Mouse (Mus musculus) thymus, postnatal 25 days (tissue): Measurements from ENCODE around the gene Rasgrp3.
"Not testable (repeated sequence)": the region's sequence is repeated elsewhere in the genome, so short reads cannot be mapped to it uniquely, and the experiment has no call there.

ENCODE experiments used
- DNase-seq: peaks from one replicate; pipeline ENCODE4 v3.0.0; 2022

Rasgrp3 gene

GRCm38 (mm10) chr17:75435599-75435998 is at the start of gene Rasgrp3:
TSS of gene Rasgrp3 (plus strand) at chr17:75435896.
- no peak for DNase-seq

GRCm38 (mm10) chr17:75388402-75388801 is 47.3 kb upstream of the Rasgrp3 start:
- no peak for DNase-seq

GRCm38 (mm10) chr17:75390142-75390541 is 45.6 kb upstream of the Rasgrp3 start:
- DNase-seq = no peak

- DNase-seq = no peak
Measured at GRCm38 (mm10) chr17:75391429-75392192, 44.1 kb upstream of the Rasgrp3 start.

GRCm38 (mm10) chr17:75406405-75406804 is 29.3 kb upstream of the Rasgrp3 start:
- DNase-seq = no peak

GRCm38 (mm10) chr17:75416861-75417260 is 18.8 kb upstream of the Rasgrp3 start:
- DNase-seq = no peak

GRCm38 (mm10) chr17:75434152-75434551 is 1.5 kb upstream of the Rasgrp3 start:
- no peak for DNase-seq

GRCm38 (mm10) chr17:75434871-75435270 is 825 bp upstream of the Rasgrp3 start:
- DNase-seq = no peak

- DNase-seq = no peak
Measured at GRCm38 (mm10) chr17:75436095-75436494, 399 bp downstream of the Rasgrp3 start.

- DNase-seq = no peak
Measured at GRCm38 (mm10) chr17:75436819-75437218, 1.1 kb downstream of the Rasgrp3 start.

GRCm38 (mm10) chr17:75437239-75437750 is 1.6 kb downstream of the Rasgrp3 start:
- DNase-seq = no peak

GRCm38 (mm10) chr17:75438162-75438561 is 2.5 kb downstream of the Rasgrp3 start:
- no peak for DNase-seq

- DNase-seq = no peak
Measured at GRCm38 (mm10) chr17:75439062-75439461, 3.4 kb downstream of the Rasgrp3 start.

GRCm38 (mm10) chr17:75440619-75441018 is 4.9 kb downstream of the Rasgrp3 start:
- DNase-seq = no peak

GRCm38 (mm10) chr17:75441260-75441830 is 5.6 kb downstream of the Rasgrp3 start:
- DNase-seq = no peak

GRCm38 (mm10) chr17:75442352-75442751 is 6.7 kb downstream of the Rasgrp3 start:
- no peak for DNase-seq

- no peak for DNase-seq
Measured at GRCm38 (mm10) chr17:75443064-75443621, 7.4 kb downstream of the Rasgrp3 start.

- DNase-seq = no peak
Measured at GRCm38 (mm10) chr17:75448257-75448656, 12.6 kb downstream of the Rasgrp3 start.

- no peak for DNase-seq
Measured at GRCm38 (mm10) chr17:75449022-75449421, 13.3 kb downstream of the Rasgrp3 start.

GRCm38 (mm10) chr17:75452313-75452712 is 16.6 kb downstream of the Rasgrp3 start:
- no peak for DNase-seq

GRCm38 (mm10) chr17:75453639-75454038 is 17.9 kb downstream of the Rasgrp3 start:
- no peak for DNase-seq

GRCm38 (mm10) chr17:75456096-75456495 is 20.4 kb downstream of the Rasgrp3 start:
- DNase-seq = not testable (repeated sequence)

- no peak for DNase-seq
Measured at GRCm38 (mm10) chr17:75460621-75461020, 24.9 kb downstream of the Rasgrp3 start.

- DNase-seq = no peak
Measured at GRCm38 (mm10) chr17:75461771-75462170, 26.1 kb downstream of the Rasgrp3 start.
